Comparison of ENCODE assay signal across 20 mouse cellular contexts in genomic region chr14:54206750-54207550, GRCm38 (mm10). TPM values are rescaled to one million over a fixed set of nuclear protein-coding genes. Genes with fewer than 3 reads are reported as not detected.
DNase-seq lines count a peak whose midpoint lies in the region; ATAC-seq lines count a peak whose summit lies in the region.
"Had no signal": no experiment of that assay in that cellular context is flagged by ENCODE, and none has a peak within 500 bp of the region (broad histone marks: within the 10 kb centered on the region; RNA-seq: fewer than 3 reads in every experiment).

No protein-coding gene starts in this region.

- H3K4me3 ChIP-seq in heart, embryonic 13.5 days = no peak overlapping the region
- no peak overlapping the region for H3K4me3 ChIP-seq in kidney, embryonic 14.5 days (ENCODE audit: low read length)
- H3K4me3 ChIP-seq in neural tube, embryonic 15.5 days (replicated peaks) = no peak overlapping the region
- H3K4me3 ChIP-seq in intestine, embryonic 16.5 days (ENCODE audit: low read length) = no peak overlapping the region
- H3K4me3 ChIP-seq: embryonic facial prominence, embryonic 15.5 days; hindbrain, embryonic 12.5 days; limb, embryonic 15.5 days had no signal

- DNase-seq in heart, adult 18-20 months = no peak
- DNase-seq in kidney, postnatal 4 days = no peak
- DNase-seq in neural tube, embryonic 10.5 days (ENCODE audit: extremely low spot score, low spot score) = no peak
- no peak for DNase-seq in left cerebral cortex, postnatal 4 days
- DNase-seq: cerebellum, adult 11 months; cerebellum, adult 9-11 months; gastrocnemius, postnatal 10 days; layer of hippocampus, adult 9-11 months; lung, adult 2 months; lung, postnatal 14 days; thymus, postnatal 14 days had no signal

- intact Hi-C loops in left cerebral cortex, postnatal 4 days (cut with DNase I) = no loop called here

- no peak for ATAC-seq in heart, embryonic 13.5 days (ENCODE audit: extremely low read depth, insufficient number of reproducible peaks, low FRiP score, low TSS enrichment)
- ATAC-seq in kidney, embryonic 14.5 days (ENCODE audit: low FRiP score, low TSS enrichment) = no peak
- ATAC-seq in neural tube, embryonic 15.5 days (ENCODE audit: low FRiP score) = no peak
- peak; percentile 64 for ATAC-seq in intestine, embryonic 16.5 days
- ATAC-seq: forebrain, embryonic 14.5 days had no signal

- H3K27ac ChIP-seq in heart, embryonic 13.5 days (replicated peaks) = peak overlapping the region; percentile 58
- peak overlapping the region; percentile 51; the same call in 1 of the 2 replicates for H3K27ac ChIP-seq in kidney, embryonic 14.5 days (ENCODE audit: low read depth, low read length)
- peak overlapping the region; percentile 33; the same call in 1 of the 2 replicates for H3K27ac ChIP-seq in neural tube, embryonic 15.5 days (replicated peaks)
- H3K27ac ChIP-seq in intestine, embryonic 16.5 days (ENCODE audit: low read length) = peak overlapping the region; percentile 4; the same call in 1 of the 2 replicates
- H3K27ac ChIP-seq: embryonic facial prominence, embryonic 15.5 days; hindbrain, embryonic 12.5 days; limb, embryonic 15.5 days had no signal

- no peaks in the 10 kb centered on the region for H3K36me3 ChIP-seq in heart, embryonic 13.5 days
- no peaks in the 10 kb centered on the region for H3K36me3 ChIP-seq in kidney, embryonic 14.5 days (ENCODE audit: control insufficient read depth, insufficient read depth, low read length)
- no peaks in the 10 kb centered on the region for H3K36me3 ChIP-seq in neural tube, embryonic 15.5 days
- no peaks in the 10 kb centered on the region for H3K36me3 ChIP-seq in intestine, embryonic 16.5 days (ENCODE audit: control insufficient read depth, insufficient read depth, low read length)
- H3K36me3 ChIP-seq: embryonic facial prominence, embryonic 15.5 days; hindbrain, embryonic 12.5 days; limb, embryonic 15.5 days had no signal

- no peak overlapping the region for H3K4me2 ChIP-seq in heart, embryonic 13.5 days
- no peak overlapping the region for H3K4me2 ChIP-seq in kidney, embryonic 14.5 days (replicated peaks; ENCODE audit: low read depth, low read length)
- no peak overlapping the region for H3K4me2 ChIP-seq in neural tube, embryonic 15.5 days
- no peak overlapping the region for H3K4me2 ChIP-seq in intestine, embryonic 16.5 days (ENCODE audit: low read depth, low read length)
- H3K4me2 ChIP-seq: embryonic facial prominence, embryonic 15.5 days; hindbrain, embryonic 12.5 days; limb, embryonic 15.5 days; midbrain, embryonic 11.5 days had no signal

- no peaks in the 10 kb centered on the region for H3K27me3 ChIP-seq in heart, embryonic 13.5 days (replicated peaks)
- H3K27me3 ChIP-seq in kidney, embryonic 14.5 days (ENCODE audit: control insufficient read depth, insufficient read depth, low read length) = no peaks in the 10 kb centered on the region
- H3K27me3 ChIP-seq in neural tube, embryonic 15.5 days (replicated peaks) = no peaks in the 10 kb centered on the region
- H3K27me3 ChIP-seq in intestine, embryonic 16.5 days (replicated peaks; ENCODE audit: control insufficient read depth, insufficient read depth, low read length) = no peaks in the 10 kb centered on the region
- H3K27me3 ChIP-seq: embryonic facial prominence, embryonic 15.5 days; hindbrain, embryonic 12.5 days; limb, embryonic 15.5 days had no signal

- no peaks in the 10 kb centered on the region for H3K9me3 ChIP-seq in heart, embryonic 13.5 days
- H3K9me3 ChIP-seq in kidney, embryonic 14.5 days (ENCODE audit: control insufficient read depth, low read length) = no peaks in the 10 kb centered on the region
- no peaks in the 10 kb centered on the region for H3K9me3 ChIP-seq in neural tube, embryonic 15.5 days (replicated peaks)
- no peaks in the 10 kb centered on the region for H3K9me3 ChIP-seq in intestine, embryonic 16.5 days (ENCODE audit: control insufficient read depth, low read length)
- H3K9me3 ChIP-seq: embryonic facial prominence, embryonic 15.5 days; hindbrain, embryonic 12.5 days; limb, embryonic 15.5 days had no signal

- 47% methylated on average over 15 of the region's 15 CpGs for WGBS in heart, embryonic 13.5 days
- 36% methylated on average over 15 of the region's 15 CpGs for WGBS in kidney, embryonic 14.5 days
- 41% methylated on average over 15 of the region's 15 CpGs for WGBS in neural tube, embryonic 15.5 days
- 37% methylated on average over 15 of the region's 15 CpGs for WGBS in intestine, embryonic 16.5 days

- H3K9ac ChIP-seq in heart, embryonic 13.5 days = no peak overlapping the region
- H3K9ac ChIP-seq in kidney, embryonic 14.5 days (ENCODE audit: low read depth, low read length) = no peak overlapping the region
- no peak overlapping the region for H3K9ac ChIP-seq in neural tube, embryonic 15.5 days (replicated peaks)
- H3K9ac ChIP-seq in intestine, embryonic 16.5 days (ENCODE audit: low read depth, low read length) = no peak overlapping the region
- H3K9ac ChIP-seq: embryonic facial prominence, embryonic 15.5 days; hindbrain, embryonic 12.5 days; limb, embryonic 15.5 days had no signal

- peaks cover 47% of the 10 kb centered on the region for H3K4me1 ChIP-seq in heart, embryonic 13.5 days
- H3K4me1 ChIP-seq in kidney, embryonic 14.5 days (ENCODE audit: control insufficient read depth, insufficient read depth, low read length) = peaks cover 26% of the 10 kb centered on the region; the same call in 1 of the 2 replicates
- H3K4me1 ChIP-seq in neural tube, embryonic 15.5 days = peaks cover 7% of the 10 kb centered on the region; the same call in 1 of the 2 replicates
- H3K4me1 ChIP-seq in intestine, embryonic 16.5 days (ENCODE audit: control insufficient read depth, insufficient read depth, low read length) = peaks cover 5% of the 10 kb centered on the region; the same call in 1 of the 2 replicates
- H3K4me1 ChIP-seq: embryonic facial prominence, embryonic 15.5 days; hindbrain, embryonic 12.5 days had no signal

RNA-seq across cellular contexts. Expression of gene Dad1, which starts 47.0 kb away (rescaled TPM):
- 391 and 412 TPM in 2 replicates for polyA plus RNA-seq in heart, embryonic 13.5 days (2015; fragmentation: Nextera tagmentation; extraction: Ambion mirVana)
- 100 to 1,000 TPM; 107 to 112 TPM for total RNA-seq in heart, adult 18-20 months (2021)
- polyA plus RNA-seq in kidney, embryonic 14.5 days (2014; fragmentation: Nextera tagmentation; extraction: Ambion mirVana) = 431 and 487 TPM in 2 replicates
- polyA plus RNA-seq in neural tube, embryonic 15.5 days (2015; fragmentation: Nextera tagmentation; extraction: Ambion mirVana) = 414 and 416 TPM in 2 replicates
- 489 and 514 TPM in 2 replicates for polyA plus RNA-seq in intestine, embryonic 16.5 days (2015; fragmentation: Nextera tagmentation; extraction: Ambion mirVana)
- total RNA-seq in left cerebral cortex, postnatal 4 days (2021) = 100 to 1,000 TPM; 103 to 114 TPM

RNA-seq across cellular contexts. Expression of gene Abhd4, which starts 47.0 kb away (rescaled TPM):
- polyA plus RNA-seq in heart, embryonic 13.5 days (2015; fragmentation: Nextera tagmentation; extraction: Ambion mirVana) = 85.8 and 87.0 TPM in 2 replicates
- total RNA-seq in heart, adult 18-20 months (2021) = 10 to 100 TPM; 38.2 to 43.4 TPM
- 50.3 and 62.5 TPM in 2 replicates for polyA plus RNA-seq in kidney, embryonic 14.5 days (2014; fragmentation: Nextera tagmentation; extraction: Ambion mirVana)
- 54.0 and 58.6 TPM in 2 replicates for polyA plus RNA-seq in neural tube, embryonic 15.5 days (2015; fragmentation: Nextera tagmentation; extraction: Ambion mirVana)
- 47.4 and 47.8 TPM in 2 replicates for polyA plus RNA-seq in intestine, embryonic 16.5 days (2015; fragmentation: Nextera tagmentation; extraction: Ambion mirVana)
- 10 to 100 TPM; 37.1 to 38.9 TPM for total RNA-seq in left cerebral cortex, postnatal 4 days (2021)

Comparison
In these comparisons a context has a peak if more than half of its experiments do, and no peak if none do; other contexts are left out.
1. H3K27ac ChIP-seq: peak in every context shown above with its lines; median percentile 58 in heart, embryonic 13.5 days; 51 in kidney, embryonic 14.5 days; 33 in neural tube, embryonic 15.5 days; 4 in intestine, embryonic 16.5 days.